Mouse (Mus musculus) spleen, adult 2 months (tissue): Measurements from ENCODE around the gene Ubxn4. TPM values are rescaled to one million over a fixed set of nuclear protein-coding genes. Genes with fewer than 3 reads are reported as not detected.
"Not testable (repeated sequence)": the region's sequence is repeated elsewhere in the genome, so short reads cannot be mapped to it uniquely, and the experiment has no call there.

Experiments
- DNase-seq, 2 experiments: peaks; one replicate each; pipeline versions ENCODE4 v3.0.0 to v3.0.0-alpha.2; 2012 to 2021; ENCODE audit warnings: low spot score in 2 of 2, low read depth in 1 of 2
- H3K27ac ChIP-seq: fragments of 200-500 bp; 2 replicates; pipeline ENCODE4 v1.5.1; 2012; ENCODE audit warnings: low read length, inconsistent platforms; ENCODE audit not compliant: insufficient read depth
- H3K27me3 ChIP-seq: fragments of 200-500 bp; 2 replicates; pipeline ENCODE4 v1.6.1; 2012; ENCODE audit warnings: mild to moderate bottlenecking, moderate library complexity, low read length, inconsistent platforms; ENCODE audit not compliant: control insufficient read depth, insufficient read depth
- H3K36me3 ChIP-seq: fragments of 200-500 bp; 2 replicates; pipeline ENCODE4 v1.6.1; 2012; ENCODE audit warnings: mild to moderate bottlenecking, low read length, inconsistent platforms; ENCODE audit not compliant: control insufficient read depth, insufficient read depth
- H3K4me1 ChIP-seq: fragments of 200-500 bp; 2 replicates; pipeline ENCODE4 v1.6.1; 2011; ENCODE audit warnings: inconsistent platforms; ENCODE audit not compliant: control insufficient read depth, insufficient read depth, insufficient read length
- H3K4me3 ChIP-seq: fragments of 200-500 bp; 2 replicates; pipeline ENCODE4 v1.5.1; 2011; ENCODE audit warnings: mild to moderate bottlenecking, inconsistent platforms; ENCODE audit not compliant: insufficient read depth, insufficient read length; ENCODE audit errors: extremely low read depth
- CTCF ChIP-seq: fragments of 200-500 bp; IDR thresholded peaks from 2 replicates; pipeline ENCODE4 v1.5.1; 2011; ENCODE audit warnings: mild to moderate bottlenecking, inconsistent platforms; ENCODE audit not compliant: insufficient read depth, insufficient read length, insufficient replicate concordance; ENCODE audit errors: extremely low read depth
- POLR2A ChIP-seq: fragments of 200-500 bp; IDR thresholded peaks from 2 replicates; pipeline ENCODE4 v1.6.1; 2011; ENCODE audit warnings: low read depth, low read length, inconsistent platforms
- WGBS: fragments of 180-500 bp; shearing (Covaris S2); methylation state at CpG from one replicate; pipeline ENCODE4 v1.1.7; 2018; 5-methylcytosine and 5-hydroxymethylcytosine counted together
- polyA plus RNA-seq: library from polyadenylated mRNA; depleted of rRNA; stranded (reverse); fragments of >200 nt; gene quantifications from 2 replicates; pipeline ENCODE4 v1.2.3, GENCODE M21; 2012

The Ubxn4 gene
- polyA plus RNA-seq, 1 experiment = 11.7 TPM

DNA sequence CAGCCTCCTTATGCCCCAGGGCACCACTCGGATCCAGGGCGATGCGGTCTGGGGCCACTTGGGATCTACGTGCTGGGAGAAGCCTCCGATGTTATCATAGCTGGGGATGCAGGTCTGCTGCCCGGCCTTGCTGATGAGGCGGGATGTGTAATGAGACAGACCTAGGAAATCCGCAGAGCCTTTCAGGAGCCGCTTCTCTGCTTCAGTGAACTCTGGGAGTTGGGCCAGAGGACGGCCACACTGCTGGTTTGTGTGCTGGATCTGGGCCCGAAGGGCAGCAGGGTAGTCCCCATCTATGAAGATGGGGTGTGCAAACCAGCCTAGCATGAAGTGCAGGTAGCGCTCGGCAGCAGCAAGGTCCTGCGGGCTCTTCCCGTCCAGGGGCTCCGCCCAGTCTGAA lies 60.1 kb downstream of the Ubxn4 start:
- H3K36me3 ChIP-seq = no peaks in the 10 kb centered on the region
- no peaks in the 10 kb centered on the region for H3K4me1 ChIP-seq
- no peak overlapping the region for H3K4me3 ChIP-seq
- no peak for DNase-seq
- 95% methylated on average over 16 of the region's 16 CpGs for WGBS
- no peak overlapping the region for H3K27ac ChIP-seq
- no peak for TF ChIP-seq CTCF
- no peak for TF ChIP-seq POLR2A
- no peaks in the 10 kb centered on the region for H3K27me3 ChIP-seq

GRCm38 (mm10) chr1:128309043-128309442 lies 65.3 kb downstream of the Ubxn4 start:
- Histone ChIP-seq H3K36me3 (no peaks in the 10 kb centered on the region), H3K27ac (no peak overlapping the region), H3K27me3 (no peaks in the 10 kb centered on the region), H3K4me3 (no peak overlapping the region), H3K4me1 (no peaks in the 10 kb centered on the region)
- DNase-seq = no peak
- WGBS = 84% methylated on average over 3 of the region's 3 CpGs
- TF ChIP-seq POLR2A = no peak

DNA sequence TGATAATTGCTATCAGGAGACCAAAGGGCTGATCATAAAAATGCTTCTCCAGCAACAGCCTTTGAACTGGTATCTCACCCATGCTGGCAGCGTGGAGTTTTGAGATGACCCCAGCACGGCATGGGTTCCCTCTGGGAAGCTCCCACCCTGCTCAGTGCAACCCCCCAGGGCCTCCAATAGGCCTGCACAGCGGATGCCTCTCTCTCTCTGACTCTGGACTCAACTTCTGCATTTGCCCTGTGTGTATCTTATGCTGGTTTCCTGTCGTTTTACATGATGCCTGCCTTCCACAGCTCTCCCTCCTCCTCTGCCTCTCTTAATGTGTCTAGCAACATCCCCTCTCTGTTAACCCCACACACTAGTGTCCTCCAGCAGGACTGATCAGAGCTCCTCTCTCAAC lies 70.9 kb downstream of the Ubxn4 start:
- no peak overlapping the region for H3K4me3 ChIP-seq
- no peak overlapping the region for H3K27ac ChIP-seq
- no peaks in the 10 kb centered on the region for H3K27me3 ChIP-seq
- no peak for DNase-seq
- no peaks in the 10 kb centered on the region for H3K4me1 ChIP-seq
- no peaks in the 10 kb centered on the region for H3K36me3 ChIP-seq
- WGBS = 14% methylated on average over 4 of the region's 4 CpGs
- TF ChIP-seq POLR2A = no peak
- no peak for TF ChIP-seq CTCF

DNA sequence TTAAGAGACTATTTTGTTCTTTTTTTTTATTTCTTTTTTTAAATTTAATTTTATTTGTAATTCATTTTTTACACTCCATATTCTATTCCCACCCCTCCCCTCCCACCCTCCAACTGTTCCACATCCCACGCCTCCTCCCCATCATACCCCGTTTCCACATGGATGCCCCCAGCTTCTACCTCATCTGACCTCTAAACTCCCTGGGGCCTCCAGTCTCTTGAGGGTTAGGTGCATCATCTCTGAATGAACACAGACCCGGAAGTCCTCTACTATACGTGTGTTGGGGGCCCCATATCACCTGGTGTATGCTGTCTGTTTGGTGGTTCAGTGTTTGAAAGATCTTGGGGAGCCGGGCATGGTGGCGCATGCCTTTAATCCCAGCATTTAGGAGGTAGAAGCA lies 75.5 kb downstream of the Ubxn4 start:
- not testable (repeated sequence) for H3K27ac ChIP-seq, H3K4me1 ChIP-seq, H3K4me3 ChIP-seq, DNase-seq, H3K27me3 ChIP-seq, H3K36me3 ChIP-seq
- WGBS = 47% methylated on average over 6 of the region's 6 CpGs

DNA sequence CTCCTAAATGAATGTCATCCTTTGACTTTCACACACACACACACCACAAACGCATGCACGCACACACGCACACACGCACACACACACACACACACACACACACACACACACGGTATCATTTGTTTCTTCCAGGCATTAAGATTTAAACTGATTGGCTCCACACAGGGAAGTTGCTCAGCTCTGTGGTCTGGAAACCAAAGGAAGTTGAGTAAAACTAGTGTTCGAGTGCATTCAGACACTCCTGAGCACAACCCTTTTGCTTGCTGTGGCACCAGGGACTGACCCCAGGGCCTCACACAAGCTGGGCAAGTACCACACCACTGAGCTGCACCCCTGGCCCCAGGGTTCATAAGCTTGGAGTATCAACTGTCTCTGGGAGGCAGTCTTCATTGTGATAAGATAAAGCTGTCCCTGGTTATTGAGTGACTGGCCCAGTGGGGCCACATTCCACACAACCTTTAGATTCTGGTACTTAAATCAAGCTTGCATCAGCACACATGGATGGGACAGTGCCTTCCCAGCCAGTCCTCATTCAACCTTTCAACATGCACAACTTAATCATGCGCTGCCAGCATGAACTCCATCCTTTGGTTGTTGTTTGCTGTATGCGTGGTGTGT lies 79.4 kb downstream of the Ubxn4 start:
- no peaks in the 10 kb centered on the region for H3K36me3 ChIP-seq
- H3K27ac ChIP-seq = no peak overlapping the region
- WGBS = 65% methylated on average over 8 of the region's 8 CpGs
- no peaks in the 10 kb centered on the region for H3K27me3 ChIP-seq
- no peak for TF ChIP-seq CTCF
- no peak for TF ChIP-seq POLR2A
- DNase-seq = no peak
- no peaks in the 10 kb centered on the region for H3K4me1 ChIP-seq
- no peak overlapping the region for H3K4me3 ChIP-seq

DNA sequence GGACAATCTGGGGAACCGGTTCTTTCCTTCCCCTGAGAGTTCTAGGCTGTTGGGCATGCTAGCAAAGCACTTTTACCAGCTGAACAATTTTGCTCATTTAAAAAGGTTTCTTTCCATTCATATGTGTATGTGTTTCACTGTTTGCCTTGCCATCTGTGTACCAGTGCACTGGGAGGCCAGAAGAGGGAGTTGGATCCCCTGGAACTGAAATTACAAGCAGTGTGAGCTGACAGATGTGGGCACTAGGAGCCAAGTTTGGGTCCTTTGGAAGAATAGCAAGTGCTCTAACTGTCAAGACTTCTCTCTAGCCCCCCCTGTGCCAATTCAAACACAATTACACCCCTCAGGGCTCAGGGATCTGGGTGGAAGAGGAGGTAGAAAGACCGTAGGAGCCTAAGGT lies 81.0 kb downstream of the Ubxn4 start:
- 89% methylated on average over 2 of the region's 2 CpGs for WGBS
- Histone ChIP-seq H3K36me3 (peaks cover 2% of the 10 kb centered on the region; the same call in 1 of the 2 replicates), H3K27me3 (no peaks in the 10 kb centered on the region), H3K27ac (no peak overlapping the region), H3K4me3 (no peak overlapping the region), H3K4me1 (no peaks in the 10 kb centered on the region)
- DNase-seq = no peak
- no peak for TF ChIP-seq CTCF

DNA sequence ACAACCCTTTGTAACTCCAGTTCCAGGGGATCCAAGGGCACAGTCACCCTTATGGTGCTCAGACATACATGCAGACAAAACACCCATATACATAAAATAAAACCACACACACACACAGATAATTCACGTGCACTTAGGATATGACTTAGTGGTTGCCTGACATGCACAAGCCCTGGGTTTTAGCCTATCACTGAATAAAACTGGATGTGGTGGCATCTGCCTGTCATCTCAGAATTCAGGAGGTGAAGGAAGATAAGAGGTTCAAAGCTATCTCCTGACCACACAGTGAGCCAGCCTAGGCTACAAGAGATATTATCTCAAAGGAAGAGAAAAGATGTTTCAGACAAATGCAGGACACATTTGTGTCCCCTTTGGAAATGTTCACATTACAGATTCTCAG lies 83.4 kb downstream of the Ubxn4 start:
- Histone ChIP-seq H3K4me3 (no peak overlapping the region), H3K36me3 (peaks cover 10% of the 10 kb centered on the region)
- WGBS = 50% methylated on average over 1 of the region's 1 CpGs

More for the DNA sequence above, 83.4 kb downstream of the Ubxn4 start:
- TF ChIP-seq POLR2A (no peak), CTCF (no peak)
- no peak for DNase-seq
- Histone ChIP-seq H3K4me1 (no peaks in the 10 kb centered on the region), H3K27me3 (no peaks in the 10 kb centered on the region), H3K27ac (no peak overlapping the region)
